Mouse (Mus musculus) forebrain, embryonic 14.5 days (tissue): ENCODE measurements around the gene Elmsan1. TPM values are rescaled to one million over a fixed set of nuclear protein-coding genes. Genes with fewer than 3 reads are reported as not detected.

Experiments used
- ATAC-seq: fragments of 200-750 bp; cut with Nextera tagmentation; 2 replicates; pipeline ENCODE4 v1.8.0; 2017; ENCODE audit warnings: mild to moderate bottlenecking, moderate library complexity
- DNase-seq: peaks from one replicate; pipeline ENCODE4 v3.0.0-alpha.2; 2015; ENCODE audit warnings: low spot score
- H3K27ac ChIP-seq: fragments of 300-500 bp; sonication (generic); 2 replicates; pipeline ENCODE4 v1.5.1; 2014; ENCODE audit warnings: low read depth, mild to moderate bottlenecking, control low read depth, low read length, moderate library complexity
- H3K27me3 ChIP-seq: fragments of 300-500 bp; sonication (generic); replicated peaks from 2 replicates; pipeline ENCODE4 v1.6.1; 2014; ENCODE audit warnings: low read length, control low read depth, mixed read lengths; ENCODE audit not compliant: control insufficient read depth, insufficient read depth
- H3K36me3 ChIP-seq: fragments of 300-500 bp; sonication (generic); 2 replicates; pipeline ENCODE4 v1.6.1; 2014; ENCODE audit warnings: low read length, control low read depth; ENCODE audit not compliant: control insufficient read depth, insufficient read depth
- H3K4me1 ChIP-seq: fragments of 300-500 bp; sonication (generic); 2 replicates; pipeline ENCODE4 v1.6.1; 2014; ENCODE audit warnings: antibody characterized with exemption, low read length, control low read depth; ENCODE audit not compliant: control insufficient read depth, insufficient read depth
- H3K4me2 ChIP-seq: fragments of 300-500 bp; sonication (generic); 2 replicates; pipeline ENCODE4 v1.6.1; 2014; ENCODE audit warnings: mild to moderate bottlenecking, control low read depth, low read length
- H3K4me3 ChIP-seq: fragments of 300-500 bp; sonication (generic); 2 replicates; pipeline ENCODE4 v1.5.1; 2014; ENCODE audit warnings: low read depth, low read length, control low read depth
- H3K9ac ChIP-seq: fragments of 300-500 bp; sonication (generic); 2 replicates; pipeline ENCODE4 v1.6.1; 2014; ENCODE audit warnings: mild to moderate bottlenecking, low read length, control low read depth, moderate library complexity
- H3K9me3 ChIP-seq: fragments of 300-500 bp; sonication (generic); replicated peaks from 2 replicates; pipeline ENCODE4 v1.6.1; 2016; ENCODE audit warnings: low read length, control low read depth, mixed read lengths; ENCODE audit not compliant: control insufficient read depth
- WGBS: fragments of 180-500 bp; shearing (Covaris S2); extraction: QIAGEN DNeasy Blood & Tissue Kit; methylation state at CpG from one replicate; pipeline ENCODE4 v1.1.7; 2014; 5-methylcytosine and 5-hydroxymethylcytosine counted together
- polyA plus RNA-seq: library from polyadenylated mRNA; unstranded; fragments of >200 nt; fragmentation: Nextera tagmentation; extraction: Ambion mirVana; gene quantifications from 2 replicates; pipeline ENCODE4 v1.2.1, GENCODE M21; 2014

Elmsan1 gene
- polyA plus RNA-seq, 1 experiment from 2014 or later, result 3.2 TPM

DNA sequence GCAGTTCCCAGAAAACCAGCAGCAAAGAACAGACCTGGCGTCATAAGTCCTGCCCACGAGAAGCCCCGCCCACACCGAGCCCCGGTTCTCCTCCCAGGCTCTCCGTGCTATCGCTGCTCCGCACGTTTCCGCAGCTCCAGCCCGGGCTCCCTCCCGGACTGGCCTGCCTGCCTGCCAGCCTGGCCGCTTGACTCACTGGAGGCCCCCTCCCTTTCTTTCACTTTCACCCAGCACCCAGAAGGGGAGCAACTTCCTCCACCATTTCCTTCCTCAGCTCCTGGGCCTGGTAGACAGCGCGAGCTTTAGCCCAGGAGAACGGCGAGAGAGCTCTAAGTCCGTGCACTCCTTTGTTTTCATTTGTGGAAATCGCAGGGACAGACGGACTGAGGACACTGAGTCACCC is 43.0 kb downstream of the Elmsan1 start:
- DNase-seq (peak; percentile 86), ATAC-seq (peak; percentile 86)
- H3K36me3 ChIP-seq, result peaks cover 29% of the 10 kb centered on the region
- no peaks in the 10 kb centered on the region for H3K9me3 ChIP-seq
- H3K9ac ChIP-seq, result peak overlapping the region; percentile 79
- no peaks in the 10 kb centered on the region for H3K27me3 ChIP-seq
- H3K4me3 ChIP-seq, result peak overlapping the region; percentile 37
- peak overlapping the region; percentile 94 for H3K27ac ChIP-seq
- H3K4me1 ChIP-seq, result peaks cover 39% of the 10 kb centered on the region
- WGBS, result under 1% methylated on average over 20 of the region's 20 CpGs
- peak overlapping the region; percentile 72 for H3K4me2 ChIP-seq

DNA sequence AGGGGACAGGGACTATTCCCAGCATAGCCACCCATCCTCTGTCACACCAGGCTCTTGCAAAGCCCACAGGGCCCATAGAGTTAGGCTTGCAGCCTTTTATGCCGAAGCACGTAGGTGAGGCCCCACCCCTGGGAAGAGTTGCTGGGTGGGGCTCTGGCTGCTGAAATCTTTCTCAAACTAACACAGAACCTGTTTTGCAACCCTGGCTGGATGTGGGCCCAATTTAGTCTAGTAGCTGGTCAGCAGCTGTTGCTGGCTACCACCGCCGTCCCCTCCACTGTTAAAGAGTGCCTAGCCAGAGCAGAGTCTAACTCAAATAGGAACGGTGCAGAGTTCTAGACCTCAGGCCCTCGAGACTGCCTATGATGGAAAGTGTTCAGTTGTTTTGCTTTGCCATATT is 43.8 kb downstream of the Elmsan1 start:
- WGBS, result 90% methylated on average over 6 of the region's 6 CpGs
- Histone ChIP-seq H3K27me3 (no peaks in the 10 kb centered on the region), H3K9me3 (no peaks in the 10 kb centered on the region), H3K4me2 (no peak overlapping the region), H3K9ac (no peak overlapping the region), H3K36me3 (peaks cover 31% of the 10 kb centered on the region), H3K4me1 (peaks cover 31% of the 10 kb centered on the region), H3K27ac (no peak overlapping the region), H3K4me3 (no peak overlapping the region)
- ATAC-seq, result no peak
- DNase-seq, result no peak

DNA sequence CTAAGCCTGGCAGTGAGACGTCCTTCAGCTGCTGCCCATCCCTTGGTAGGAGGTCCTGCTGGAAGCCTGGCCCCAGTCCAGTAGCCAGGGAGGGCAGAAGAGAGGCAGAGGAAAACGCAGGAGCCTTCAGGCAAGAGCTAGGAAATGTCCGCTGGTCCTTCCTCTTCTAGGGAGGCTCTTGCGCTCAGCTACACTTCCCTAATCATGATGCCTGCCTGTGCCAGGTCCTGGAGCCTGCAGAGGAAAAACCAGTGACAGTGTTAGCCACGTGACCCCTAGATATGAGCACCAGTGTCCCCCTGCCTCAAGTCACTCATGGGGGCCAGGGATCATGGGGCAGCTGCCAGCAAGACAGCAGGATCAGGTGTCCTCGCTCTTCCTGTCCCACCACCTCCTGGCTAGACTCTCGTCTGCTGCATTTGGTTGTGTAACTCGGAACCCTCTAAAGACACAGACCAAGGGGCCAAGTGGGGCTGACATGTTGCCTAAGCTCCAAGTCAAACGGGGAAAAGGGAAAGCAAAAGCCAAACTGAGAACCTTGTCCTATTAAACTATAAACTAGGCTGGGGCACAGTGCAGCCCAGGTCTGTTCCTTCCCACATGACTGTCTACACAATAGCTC is 44.4 kb downstream of the Elmsan1 start:
- Histone ChIP-seq H3K27ac (no peak overlapping the region), H3K9ac (no peak overlapping the region), H3K9me3 (no peaks in the 10 kb centered on the region), H3K4me3 (no peak overlapping the region), H3K36me3 (peaks cover 31% of the 10 kb centered on the region), H3K4me2 (no peak overlapping the region), H3K27me3 (no peaks in the 10 kb centered on the region), H3K4me1 (peaks cover 30% of the 10 kb centered on the region)
- DNase-seq, result no peak
- ATAC-seq, result no peak
- 87% methylated on average over 9 of the region's 9 CpGs for WGBS

DNA sequence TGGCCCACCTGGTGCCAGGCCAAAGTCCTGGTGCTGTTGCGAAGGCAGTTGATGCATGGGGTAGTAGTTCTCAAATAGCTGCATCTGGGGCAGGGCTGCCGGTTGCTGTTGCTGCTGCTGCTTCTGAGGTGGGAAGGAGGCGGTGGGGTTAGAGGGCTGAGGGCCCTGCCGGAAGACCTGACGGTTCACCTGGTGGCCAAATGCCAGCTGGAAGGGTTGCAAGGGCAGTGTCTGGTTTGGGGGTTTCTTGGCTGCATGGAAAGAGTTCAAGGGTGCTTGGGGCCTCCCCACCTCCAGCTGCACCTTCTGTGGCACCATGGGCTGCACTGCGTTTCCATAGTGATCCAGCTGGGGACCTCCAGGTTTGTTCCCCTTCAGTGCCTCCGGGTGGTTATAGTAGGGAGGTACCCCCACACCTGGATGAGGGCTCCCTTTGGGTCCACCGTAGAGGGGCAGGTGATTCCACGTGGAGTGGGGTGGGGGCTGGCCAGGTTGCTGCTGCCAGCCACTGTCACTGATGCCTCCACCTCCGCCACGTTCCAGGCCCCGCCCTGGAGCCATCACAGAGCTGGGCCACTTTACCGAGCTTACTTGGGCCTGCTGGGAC is 45.3 kb downstream of the Elmsan1 start:
- Histone ChIP-seq H3K27me3 (no peaks in the 10 kb centered on the region), H3K36me3 (peaks cover 33% of the 10 kb centered on the region), H3K4me3 (no peak overlapping the region), H3K4me1 (peaks cover 30% of the 10 kb centered on the region), H3K4me2 (no peak overlapping the region), H3K9me3 (no peaks in the 10 kb centered on the region), H3K27ac (no peak overlapping the region), H3K9ac (no peak overlapping the region)
- 96% methylated on average over 12 of the region's 13 CpGs for WGBS
- ATAC-seq, result no peak
- DNase-seq, result no peak

DNA sequence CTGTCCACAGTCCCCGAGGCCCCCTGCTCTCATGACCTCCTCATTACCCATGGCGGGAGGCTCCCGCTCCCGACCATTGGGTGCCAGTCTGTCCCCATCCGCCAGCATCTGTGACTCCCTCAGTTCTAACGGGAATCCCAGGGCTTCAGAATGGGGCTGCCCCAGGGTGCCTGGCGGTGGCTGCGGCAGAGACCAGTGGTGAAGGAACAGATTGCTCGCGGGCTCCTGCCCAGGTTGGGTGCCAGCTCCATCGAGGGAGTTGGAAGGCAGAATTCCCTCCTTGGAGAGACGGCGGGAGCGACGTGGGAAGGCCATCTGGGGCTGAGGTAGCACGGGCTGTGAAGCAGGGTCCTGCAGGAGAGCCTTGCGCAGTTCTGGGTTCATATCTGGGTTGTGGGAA is 45.8 kb downstream of the Elmsan1 start:
- 85% methylated on average over 17 of the region's 17 CpGs for WGBS
- Histone ChIP-seq H3K9ac (no peak overlapping the region), H3K4me1 (peaks cover 26% of the 10 kb centered on the region), H3K27me3 (no peaks in the 10 kb centered on the region), H3K27ac (no peak overlapping the region), H3K9me3 (no peaks in the 10 kb centered on the region), H3K36me3 (peaks cover 33% of the 10 kb centered on the region), H3K4me2 (no peak overlapping the region), H3K4me3 (no peak overlapping the region)
- no peak for ATAC-seq
- no peak for DNase-seq

DNA sequence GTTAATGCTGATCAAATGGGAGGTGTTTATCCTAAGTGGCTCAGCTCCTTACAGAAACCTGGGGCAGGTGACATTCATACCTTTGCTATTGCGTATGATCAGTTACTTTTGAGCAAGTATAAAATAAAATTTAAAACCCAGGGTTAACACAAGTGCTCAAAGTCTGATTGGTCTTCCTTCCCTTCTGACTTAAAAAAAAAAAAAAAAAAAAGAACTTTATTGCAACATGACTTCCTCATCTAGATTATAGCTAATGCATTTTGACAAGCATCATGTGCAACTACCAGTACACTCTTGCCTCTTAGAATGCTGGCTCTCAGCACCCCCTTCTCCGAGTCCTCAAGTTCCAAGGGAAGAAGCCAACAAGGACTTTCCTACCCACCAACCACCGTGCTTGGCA is 46.5 kb downstream of the Elmsan1 start:
- DNase-seq, result no peak
- Histone ChIP-seq H3K36me3 (peaks cover 33% of the 10 kb centered on the region), H3K4me3 (no peak overlapping the region), H3K4me1 (peaks cover 21% of the 10 kb centered on the region), H3K27ac (no peak overlapping the region), H3K9me3 (no peaks in the 10 kb centered on the region), H3K9ac (no peak overlapping the region), H3K27me3 (no peaks in the 10 kb centered on the region), H3K4me2 (no peak overlapping the region)
- ATAC-seq, result no peak
- whole genome bisulfite sequencing, result 93% methylated on average over 3 of the region's 3 CpGs

DNA sequence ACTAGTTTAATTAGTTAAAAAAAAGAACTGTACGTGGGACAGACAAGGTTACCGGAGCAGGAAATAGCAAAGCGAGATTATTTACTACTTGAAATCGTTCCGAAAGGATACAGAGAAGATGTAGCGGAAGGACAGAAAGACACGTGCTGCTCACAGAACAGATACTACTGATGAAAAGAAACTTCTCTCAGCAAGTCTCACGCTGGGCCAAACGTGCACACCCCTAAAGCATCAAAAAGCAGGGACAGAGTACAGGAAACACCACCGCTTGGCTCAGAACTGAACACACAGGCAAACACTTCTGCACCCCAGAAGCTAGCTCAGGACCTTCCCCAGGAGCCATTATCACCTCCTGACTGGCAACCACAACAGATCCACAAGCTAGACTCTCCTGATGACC is 48.1 kb downstream of the Elmsan1 start:
- Histone ChIP-seq H3K27me3 (no peaks in the 10 kb centered on the region), H3K36me3 (peaks cover 33% of the 10 kb centered on the region), H3K9ac (no peak overlapping the region), H3K4me3 (no peak overlapping the region), H3K4me2 (no peak overlapping the region), H3K4me1 (peaks cover 5% of the 10 kb centered on the region; the same call in 1 of the 2 replicates), H3K27ac (no peak overlapping the region), H3K9me3 (no peaks in the 10 kb centered on the region)
- WGBS, result 93% methylated on average over 10 of the region's 10 CpGs
- no peak for ATAC-seq
- no peak for DNase-seq

DNA sequence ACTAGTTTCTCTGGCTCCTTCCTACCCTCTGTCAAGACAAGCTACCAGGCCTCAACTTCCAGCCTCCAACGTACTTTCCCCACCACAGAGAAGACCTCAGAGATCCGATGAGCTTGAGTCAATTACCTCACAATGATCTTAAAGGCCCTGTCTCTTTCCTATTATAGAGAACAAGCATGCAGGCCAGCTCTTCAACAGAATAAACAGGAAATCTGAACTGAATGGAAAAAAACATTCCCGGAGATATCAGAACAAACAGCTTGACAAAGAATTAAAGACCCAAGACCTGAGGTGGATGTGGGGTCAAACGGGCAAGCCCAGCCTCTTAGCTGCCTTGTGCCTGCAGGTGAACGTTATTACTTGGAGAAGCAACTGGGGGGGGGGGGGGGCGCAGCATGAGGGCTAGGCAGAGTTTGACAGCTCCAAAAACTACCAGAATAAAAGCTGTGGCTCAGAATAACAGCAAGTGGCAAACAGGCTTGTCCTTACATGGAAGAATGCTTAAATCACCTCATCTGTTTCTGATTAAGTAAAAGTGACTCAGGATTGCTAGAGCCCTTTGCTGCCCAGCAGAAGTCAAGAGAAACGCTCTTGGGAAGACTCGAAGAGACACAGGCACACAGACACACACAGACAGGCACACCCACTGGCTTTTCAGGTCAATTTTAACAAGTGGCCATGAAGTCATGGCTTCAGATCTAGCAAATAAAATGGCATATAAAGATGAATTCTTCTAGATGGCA is 52.9 kb downstream of the Elmsan1 start:
- no peaks in the 10 kb centered on the region for H3K4me1 ChIP-seq
- no peak overlapping the region for H3K4me2 ChIP-seq
- H3K9me3 ChIP-seq, result no peaks in the 10 kb centered on the region
- DNase-seq, result no peak
- WGBS, result 76% methylated on average over 8 of the region's 8 CpGs
- no peaks in the 10 kb centered on the region for H3K27me3 ChIP-seq
- no peak overlapping the region for H3K27ac ChIP-seq
- peaks cover 10% of the 10 kb centered on the region; the same call in 1 of the 2 replicates for H3K36me3 ChIP-seq
- no peak overlapping the region for H3K9ac ChIP-seq
- H3K4me3 ChIP-seq, result no peak overlapping the region
- ATAC-seq, result no peak

DNA sequence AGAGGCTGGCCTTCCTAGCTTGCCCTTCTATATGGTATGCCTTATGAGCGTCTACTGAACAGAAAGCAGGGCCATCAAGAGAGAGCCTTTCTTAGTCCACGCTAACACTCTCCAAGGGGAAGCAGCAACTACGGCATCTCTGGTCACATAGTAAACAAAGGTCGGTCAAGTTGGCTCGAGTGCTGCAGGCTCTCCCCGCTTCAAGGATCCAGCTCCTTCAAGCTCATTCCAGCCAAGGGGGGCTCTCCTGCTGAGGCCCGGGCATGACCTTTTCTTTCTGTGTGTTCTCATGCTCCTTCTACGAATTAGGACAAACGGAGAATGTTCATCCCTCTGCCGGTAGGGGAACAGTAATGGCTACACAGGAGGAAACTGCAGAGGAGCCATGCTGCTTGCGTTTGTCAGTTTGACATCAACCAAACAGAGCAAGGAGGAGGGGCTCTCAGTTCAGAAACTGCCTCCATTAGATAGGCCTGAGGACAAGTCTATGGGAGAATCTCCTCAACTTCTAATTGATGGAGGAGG is 55.0 kb downstream of the Elmsan1 start:
- ATAC-seq, result no peak
- no peaks in the 10 kb centered on the region for H3K4me1 ChIP-seq

More for the DNA sequence above, 55.0 kb downstream of the Elmsan1 start:
- Histone ChIP-seq H3K9ac (no peak overlapping the region), H3K27ac (no peak overlapping the region), H3K4me2 (no peak overlapping the region), H3K4me3 (no peak overlapping the region), H3K9me3 (no peaks in the 10 kb centered on the region), H3K27me3 (no peaks in the 10 kb centered on the region), H3K36me3 (peaks cover 23% of the 10 kb centered on the region)
- no peak for DNase-seq
- 89% methylated on average over 11 of the region's 11 CpGs for WGBS
